Mouse (Mus musculus): ENCODE measurements around the gene Zdhhc23.

The Zdhhc23 gene

DNA sequence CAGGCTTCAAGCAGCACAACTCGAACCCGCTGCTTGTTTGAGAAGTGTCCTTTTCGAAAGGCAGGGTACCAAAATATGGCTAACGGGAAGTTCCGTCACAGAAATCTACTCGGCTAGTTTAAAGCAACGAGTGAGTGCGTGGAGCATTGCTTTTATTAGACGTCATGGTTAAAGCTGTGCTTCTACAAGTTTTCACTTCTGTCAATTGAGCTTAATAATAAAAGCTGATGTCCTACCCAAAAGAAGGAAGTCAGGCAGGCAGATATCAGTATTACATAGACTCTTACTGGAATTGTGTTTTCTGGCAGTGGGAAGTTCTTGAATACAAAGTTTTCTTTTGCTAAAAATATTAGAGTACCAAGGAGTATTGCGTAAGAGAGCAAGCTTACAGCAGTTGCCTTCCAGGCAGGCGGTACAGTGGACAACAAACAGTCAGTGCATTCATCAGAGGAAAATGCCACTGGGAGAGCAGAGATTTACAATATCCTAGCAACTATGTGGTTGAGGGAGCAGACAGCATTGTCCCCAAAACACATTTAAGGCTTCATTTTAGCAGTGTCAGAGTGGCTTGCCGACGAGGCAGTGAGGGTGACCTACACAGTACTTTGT, 13.7 kb downstream of the Zdhhc23 start:
- no peak for DNase-seq (ENCODE audit: low spot score)

DNA sequence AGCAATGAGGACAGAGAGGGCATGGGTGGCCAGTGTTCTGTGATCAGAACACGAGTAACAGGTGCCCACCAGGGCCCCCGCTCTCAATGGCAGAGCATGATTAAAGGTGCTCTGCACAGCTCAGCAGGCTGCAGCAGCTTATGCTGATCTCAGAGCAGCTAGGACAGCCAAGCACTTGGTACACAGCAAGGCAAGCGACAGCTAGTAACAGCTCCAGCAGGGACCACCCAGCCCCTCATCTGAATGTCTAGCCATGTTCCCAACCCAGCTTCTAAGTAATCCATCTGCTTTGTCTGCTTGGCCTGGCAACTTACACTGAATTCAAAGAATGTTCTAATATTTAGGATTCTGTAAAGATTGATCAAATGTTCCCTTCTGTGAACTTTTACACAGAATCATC, 15.8 kb downstream of the Zdhhc23 start:
- no peak for DNase-seq (ENCODE audit: low spot score)

GRCm38 (mm10) chr16:43963291-43963690, 16.3 kb downstream of the Zdhhc23 start:
- no peak for DNase-seq (ENCODE audit: low spot score)

DNA sequence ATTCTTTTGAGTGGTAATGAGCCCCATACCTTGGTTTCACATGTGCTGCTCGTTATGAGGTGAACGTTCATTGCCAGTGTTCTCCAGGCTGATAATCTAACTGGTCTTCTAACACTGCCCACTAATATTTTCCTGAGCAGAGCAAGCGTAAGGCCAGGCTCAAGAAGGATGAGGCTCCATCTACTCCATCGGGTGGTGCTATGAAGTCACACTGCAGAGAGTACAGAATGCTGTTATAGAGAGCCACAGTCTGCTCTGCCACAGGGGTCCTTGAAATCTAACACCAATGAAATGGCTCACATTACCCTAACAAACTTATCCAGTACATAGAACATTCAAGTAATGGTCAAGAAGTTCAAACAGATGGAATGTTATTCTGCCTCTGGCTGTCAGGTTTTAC, 21.6 kb downstream of the Zdhhc23 start:
- no peak for DNase-seq (ENCODE audit: low spot score)

DNA sequence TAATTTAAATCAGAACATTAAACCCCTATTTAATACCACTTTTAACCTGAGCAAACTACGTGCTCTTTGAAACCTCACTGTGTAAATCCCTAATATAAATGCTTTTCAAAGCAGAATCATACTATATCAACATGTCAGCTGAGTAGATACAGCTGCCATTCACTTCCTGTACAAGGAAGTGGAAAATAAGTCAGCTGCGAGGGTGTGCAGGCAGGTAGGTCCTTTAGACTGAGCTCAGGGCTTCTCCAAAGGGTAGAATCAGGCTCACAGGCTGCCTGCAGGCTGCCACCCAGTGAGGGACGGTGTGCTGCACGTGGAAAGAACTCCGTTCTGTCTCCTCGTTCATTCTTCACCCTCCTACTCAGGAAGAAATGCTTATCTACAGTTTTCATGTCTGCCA, 24.7 kb downstream of the Zdhhc23 start:
- DNase-seq (ENCODE audit: low spot score): no peak

GRCm38 (mm10) chr16:43951591-43951990, 28.0 kb downstream of the Zdhhc23 start:
- no peak for DNase-seq (ENCODE audit: low spot score)

DNA sequence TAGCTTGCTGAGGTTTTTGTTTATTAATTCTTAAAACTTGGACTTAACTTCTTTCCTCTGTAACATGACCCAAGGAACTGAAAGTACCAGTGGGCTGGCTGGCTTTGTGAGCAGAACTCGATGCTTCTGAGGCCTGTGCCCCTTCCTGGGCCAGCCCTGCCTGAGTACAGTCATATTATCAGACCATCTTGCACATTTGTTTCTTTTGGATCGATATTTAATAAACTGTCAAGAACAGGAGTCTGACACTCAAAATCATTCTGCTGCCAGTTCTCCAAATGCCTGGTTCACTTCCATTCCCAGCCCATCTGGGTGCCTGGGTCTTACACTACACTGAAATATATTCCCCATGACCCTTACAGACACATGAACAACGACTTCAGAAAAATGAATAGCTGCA, 33.7 kb downstream of the Zdhhc23 start:
- no peak for DNase-seq (ENCODE audit: low spot score)

DNA sequence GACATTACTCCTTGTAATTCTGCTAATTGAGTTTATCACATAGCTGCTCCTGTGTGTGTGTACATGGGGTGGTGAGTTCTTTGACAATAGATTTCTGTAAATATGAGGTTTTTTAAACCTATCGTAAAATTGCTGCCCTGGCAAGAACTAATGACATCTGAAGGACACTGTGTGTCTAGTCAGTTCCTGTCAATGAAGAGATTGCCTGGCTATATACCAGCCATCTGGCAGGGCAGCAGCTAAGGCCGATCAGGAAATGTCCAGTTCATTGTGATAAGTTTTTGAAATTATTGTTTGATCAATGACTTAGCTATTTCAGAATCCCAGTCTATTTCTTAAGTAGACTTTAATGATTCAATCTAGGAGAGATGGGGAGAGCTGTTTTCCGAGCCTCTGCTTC, 34.2 kb downstream of the Zdhhc23 start:
- no peak for DNase-seq (ENCODE audit: low spot score)

GRCm38 (mm10) chr16:43940846-43941245, 38.7 kb downstream of the Zdhhc23 start:
- DNase-seq (ENCODE audit: low spot score): no peak

GRCm38 (mm10) chr16:43935892-43936291, 43.7 kb downstream of the Zdhhc23 start:
- no peak for DNase-seq (ENCODE audit: low spot score)

GRCm38 (mm10) chr16:43935367-43935766, 44.2 kb downstream of the Zdhhc23 start:
- DNase-seq (ENCODE audit: low spot score): no peak

- no peak for DNase-seq (ENCODE audit: low spot score)
These were observed 44.7 kb downstream of the Zdhhc23 start for GRCm38 (mm10) chr16:43934856-43935255.

GRCm38 (mm10) chr16:43933041-43933440, 46.5 kb downstream of the Zdhhc23 start:
- no peak for DNase-seq (ENCODE audit: low spot score)

- DNase-seq (ENCODE audit: low spot score): no peak
These were observed 47.3 kb downstream of the Zdhhc23 start for GRCm38 (mm10) chr16:43932319-43932718.

DNA sequence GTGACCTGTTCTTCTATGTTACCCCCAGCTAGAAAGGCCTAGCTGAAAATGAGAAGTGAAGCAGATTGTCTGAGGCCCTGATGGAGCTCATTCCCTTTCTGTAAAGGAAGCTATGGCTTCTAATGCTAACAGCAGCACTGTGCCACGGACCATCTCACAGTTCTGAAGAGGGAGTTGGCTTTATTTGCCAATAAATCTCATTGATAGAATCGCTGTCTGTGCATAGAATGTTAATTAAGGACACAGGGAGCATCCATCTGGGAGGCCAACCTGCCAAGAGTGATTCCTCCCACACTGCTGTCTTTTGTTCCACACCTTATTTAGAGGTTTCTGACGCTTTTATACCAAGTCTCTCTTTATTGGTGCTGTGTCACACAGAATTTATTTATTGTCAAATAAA, 48.1 kb downstream of the Zdhhc23 start:
- no peak for DNase-seq (ENCODE audit: low spot score)

DNA sequence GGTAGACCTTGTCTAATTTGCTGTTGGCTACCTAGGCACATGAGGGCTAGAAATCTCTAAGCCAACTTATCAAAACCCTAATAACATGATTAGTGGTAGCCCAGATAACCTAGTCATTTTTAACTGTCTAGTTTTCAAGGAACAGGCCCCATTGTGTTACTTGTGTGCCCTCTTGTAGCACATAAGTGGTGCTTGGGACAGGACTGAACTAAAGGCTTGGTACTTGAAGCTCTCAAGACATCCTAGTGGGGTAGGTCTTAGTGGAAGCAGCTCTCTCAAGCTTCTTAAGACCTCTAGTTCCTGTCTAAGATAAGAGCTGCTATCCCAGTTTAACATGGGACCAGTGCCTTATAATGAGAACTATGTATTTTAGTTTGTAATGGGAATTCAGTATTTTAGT, 49.0 kb downstream of the Zdhhc23 start:
- DNase-seq (ENCODE audit: low spot score): no peak

DNA sequence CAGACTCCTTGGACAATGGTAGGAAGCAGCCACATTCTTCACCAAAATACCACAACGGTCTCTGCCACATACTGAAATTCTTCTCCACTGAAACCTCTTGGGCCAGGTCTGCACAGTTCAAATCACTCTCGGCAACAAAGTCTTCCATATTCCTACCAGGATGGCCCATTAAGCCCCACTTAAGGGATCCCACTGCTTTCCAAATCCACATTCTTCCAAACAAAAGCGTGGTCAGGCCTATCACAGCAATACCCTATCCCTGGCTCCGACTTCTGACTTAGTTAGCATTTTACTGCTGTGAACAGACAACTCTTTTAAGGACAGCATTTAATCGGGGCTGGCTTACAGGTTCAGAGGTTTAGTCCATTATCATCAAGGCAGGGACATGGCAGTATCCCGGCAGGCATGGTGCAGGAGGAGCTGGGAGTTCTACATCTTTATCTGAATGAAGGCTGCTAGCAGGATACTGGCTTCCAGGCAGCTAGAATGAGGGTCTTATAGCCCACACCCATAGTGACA, 53.2 kb downstream of the Zdhhc23 start, which contains the start of gene Qtrt2:
TSS of gene Qtrt2 (minus strand) at position 469 of the 519 bp plus-strand sequence.
- DNase-seq (ENCODE audit: low spot score): no peak

DNA sequence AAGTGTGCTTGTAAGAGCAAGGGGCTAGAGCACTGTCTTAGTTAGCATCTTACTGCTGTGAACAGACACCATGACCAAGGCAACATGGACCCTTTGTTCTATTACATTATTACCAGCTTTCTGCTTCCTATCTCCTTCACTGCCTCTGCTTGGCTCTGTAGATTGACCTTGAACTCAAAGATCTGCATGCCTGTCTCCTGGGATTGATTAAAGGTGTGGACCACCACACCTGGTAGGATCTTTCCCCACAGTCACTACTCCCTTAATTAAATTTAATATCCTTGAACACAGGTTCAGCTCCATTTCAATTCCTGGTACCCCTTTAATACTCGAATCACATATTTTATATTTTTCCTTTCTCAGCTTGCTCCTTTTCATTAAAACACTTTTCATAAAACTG, 53.7 kb downstream of the Zdhhc23 start:
- DNase-seq (ENCODE audit: low spot score): no peak

- DNase-seq (ENCODE audit: low spot score): no peak
These were observed 54.5 kb downstream of the Zdhhc23 start for GRCm38 (mm10) chr16:43925001-43925558.

- no peak for DNase-seq (ENCODE audit: low spot score)
These were observed 57.0 kb downstream of the Zdhhc23 start for GRCm38 (mm10) chr16:43922630-43923029.

GRCm38 (mm10) chr16:43922024-43922423, 57.6 kb downstream of the Zdhhc23 start:
- no peak for DNase-seq (ENCODE audit: low spot score)

DNA sequence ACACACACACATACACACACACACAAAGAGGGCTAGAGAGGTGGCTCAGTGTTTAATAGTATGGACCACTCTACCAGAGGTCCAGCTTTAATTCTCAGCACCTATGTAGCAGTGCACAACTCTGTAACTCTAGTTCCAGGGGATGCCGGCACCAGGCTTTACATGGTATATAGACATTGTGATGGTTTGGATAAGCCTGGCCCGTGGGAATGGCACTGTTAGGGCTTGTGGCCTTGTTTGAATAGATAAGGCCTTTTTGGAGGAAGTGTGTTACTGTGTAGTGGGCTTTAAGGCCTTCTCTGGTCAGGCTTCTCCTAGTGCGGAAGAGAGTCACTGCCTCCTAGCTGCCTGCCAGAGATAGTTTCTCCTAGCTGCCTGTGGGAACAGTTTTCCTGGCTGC, 60.7 kb downstream of the Zdhhc23 start:
- DNase-seq (ENCODE audit: low spot score): no peak
